Mouse (Mus musculus) monocyte, adult 5-6 weeks (primary cell): ENCODE results near the gene Lrrtm4. TPM values are rescaled to one million over a fixed set of nuclear protein-coding genes. Genes with fewer than 3 reads are reported as not detected.

Source experiments
- ATAC-seq: fragments of 153-309, 156-312 bp; replicated peaks from 2 replicates; pipeline ENCODE4 v1.8.0; 2017; ENCODE audit warnings: mild to moderate bottlenecking; ENCODE audit not compliant: low TSS enrichment, insufficient number of reproducible peaks, severe bottlenecking, poor library complexity, low FRiP score
- total RNA-seq: library from RNA; stranded (forward); fragments of 200-1000, 200-491, 200-594 nt; gene quantifications from 3 replicates; pipeline ENCODE4 v1.2.3, GENCODE M21; 2017

Gene Lrrtm4
- total RNA-seq, 1 experiment from 2014 or later, result not detected

GRCm38 (mm10) chr6:80622676-80623334 lies 604.1 kb downstream of the Lrrtm4 start:
- ATAC-seq, result no peak

GRCm38 (mm10) chr6:80625509-80625908 lies 606.8 kb downstream of the Lrrtm4 start:
- no peak for ATAC-seq

- no peak for ATAC-seq
Observed at GRCm38 (mm10) chr6:80662729-80663128, 644.1 kb downstream of the Lrrtm4 start.

GRCm38 (mm10) chr6:80664039-80664438 lies 645.4 kb downstream of the Lrrtm4 start:
- ATAC-seq, result no peak

GRCm38 (mm10) chr6:80704183-80704582 lies 685.5 kb downstream of the Lrrtm4 start:
- no peak for ATAC-seq

GRCm38 (mm10) chr6:80720468-80720867 lies 701.8 kb downstream of the Lrrtm4 start:
- ATAC-seq, result no peak

- no peak for ATAC-seq
Observed at GRCm38 (mm10) chr6:80733416-80733815, 714.7 kb downstream of the Lrrtm4 start.

- no peak for ATAC-seq
Observed at GRCm38 (mm10) chr6:80750769-80751168, 732.1 kb downstream of the Lrrtm4 start.

- ATAC-seq, result no peak
Observed at GRCm38 (mm10) chr6:80760641-80761204, 742.0 kb downstream of the Lrrtm4 start.

GRCm38 (mm10) chr6:80786282-80786681 lies 767.6 kb downstream of the Lrrtm4 start:
- ATAC-seq, result no peak

GRCm38 (mm10) chr6:80823753-80824152 lies 805.1 kb downstream of the Lrrtm4 start:
- ATAC-seq, result no peak

GRCm38 (mm10) chr6:80839784-80840183 lies 821.1 kb downstream of the Lrrtm4 start:
- no peak for ATAC-seq

GRCm38 (mm10) chr6:80845294-80845693 lies 826.6 kb downstream of the Lrrtm4 start:
- ATAC-seq, result no peak

- no peak for ATAC-seq
Observed at GRCm38 (mm10) chr6:80856910-80857543, 838.4 kb downstream of the Lrrtm4 start.

Other genes starting within 250 kb of the Lrrtm4 start
- not detected in 3 replicates for gene Gm20594, start 201.0 kb upstream of the Lrrtm4 start, total RNA-seq